Mouse (Mus musculus) left cerebral cortex, postnatal 36 days (tissue): ENCODE data around the gene Gpr1. TPM values are rescaled to one million over a fixed set of nuclear protein-coding genes. Genes with fewer than 3 reads are reported as not detected.
A peak's percentile ranks its signal among the peaks of the same experiment; 100 is the strongest.
"Not testable (repeated sequence)": the region's sequence is repeated elsewhere in the genome, so short reads cannot be mapped to it uniquely, and the experiment has no call there.

Experiments used
- DNase-seq, 2 experiments: peaks; one replicate each; pipeline ENCODE4 v3.0.0; 2021 to 2022; ENCODE audit warnings: low spot score in 2 of 2, mixed read lengths in 1 of 2
- intact Hi-C: fragments of 180-260 bp; cut with DNase I; formaldehyde crosslinking; loops from one replicate; pipeline ENCODE4 v1.15.1; 2025
- total RNA-seq, 2 experiments: library from RNA; stranded (reverse); gene quantifications; 2 replicates each; pipeline ENCODE4 v1.2.3; 2021

Gpr1 gene
- total RNA-seq, 2 experiments from 2014 or later = 0.37 to 0.86 TPM

DNA sequence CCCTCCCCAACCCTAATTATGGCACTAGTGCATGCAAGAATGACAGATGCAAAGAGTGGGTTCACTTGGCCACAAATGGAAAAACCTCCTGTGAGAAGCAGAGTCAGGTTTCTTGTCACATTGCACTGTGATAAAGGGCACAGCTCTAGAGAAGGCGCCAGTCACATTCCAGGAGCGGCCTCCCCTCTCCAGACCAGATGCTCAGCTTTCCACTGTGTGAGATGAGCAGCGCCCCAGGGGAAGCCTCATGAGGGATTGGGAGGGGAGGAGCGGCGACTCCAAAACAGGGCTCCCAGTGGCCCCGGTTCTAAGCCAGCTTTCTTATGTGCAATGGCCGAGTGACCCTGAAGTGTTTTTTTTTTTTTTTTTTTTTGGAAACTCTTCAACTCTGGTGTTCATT is 11.5 kb upstream of the Gpr1 start:
- intact Hi-C loops = no loop called here
- no peak for DNase-seq

GRCm38 (mm10) chr1:63225009-63225408 is 10.7 kb upstream of the Gpr1 start:
- intact Hi-C loops = no loop called here
- DNase-seq = no peak

DNA sequence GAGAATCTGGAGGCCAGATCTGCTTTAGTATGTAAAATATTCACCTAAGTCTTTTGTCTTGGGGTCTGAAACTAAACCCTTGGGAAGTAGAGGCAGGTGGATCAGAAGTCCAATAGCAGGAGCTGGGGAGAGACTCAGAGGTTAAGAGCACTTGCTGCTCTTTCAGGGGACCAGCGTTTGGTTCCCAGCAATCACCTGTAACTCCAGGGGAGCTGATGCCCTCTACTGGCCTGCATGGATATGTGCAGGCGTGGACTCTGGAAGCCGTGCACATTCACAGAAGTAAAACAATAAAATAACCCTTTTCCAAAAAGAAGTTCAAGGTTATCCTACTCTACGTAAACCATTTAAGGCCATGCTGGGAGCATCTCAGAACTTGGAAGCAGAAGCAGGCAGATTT is 4.9 kb upstream of the Gpr1 start:
- intact Hi-C loops = no loop called here

DNA sequence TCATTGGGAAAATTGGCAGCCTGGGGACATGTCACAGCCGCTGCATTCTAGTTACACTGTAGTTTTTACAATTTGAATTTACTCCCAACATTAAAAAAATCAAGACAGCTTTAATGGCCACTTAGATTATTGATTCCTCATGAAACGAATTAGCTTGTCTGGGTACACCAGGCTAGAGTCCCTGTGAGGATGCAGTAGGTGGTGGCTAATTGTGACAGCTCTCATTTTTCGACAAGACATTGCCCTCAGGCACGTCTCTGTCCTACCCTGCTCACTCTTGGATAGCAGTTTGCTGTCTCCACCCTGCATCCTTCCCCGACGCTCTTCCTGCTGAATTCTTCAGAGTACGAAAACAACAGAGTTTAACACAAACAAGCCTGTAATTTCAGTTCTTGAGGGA is 288 bp upstream of the Gpr1 start:
- DNase-seq = no peak
- intact Hi-C loops = no loop called here

More for the DNA sequence above, 4.9 kb upstream of the Gpr1 start:
- no peak for DNase-seq

- intact Hi-C loops = no loop called here
- no peak for DNase-seq
These were observed 669 bp downstream of the Gpr1 start for GRCm38 (mm10) chr1:63213478-63214270.

GRCm38 (mm10) chr1:63209861-63210529 is 4.3 kb downstream of the Gpr1 start:
- DNase-seq = no peak
- intact Hi-C loops = no loop called here

DNA sequence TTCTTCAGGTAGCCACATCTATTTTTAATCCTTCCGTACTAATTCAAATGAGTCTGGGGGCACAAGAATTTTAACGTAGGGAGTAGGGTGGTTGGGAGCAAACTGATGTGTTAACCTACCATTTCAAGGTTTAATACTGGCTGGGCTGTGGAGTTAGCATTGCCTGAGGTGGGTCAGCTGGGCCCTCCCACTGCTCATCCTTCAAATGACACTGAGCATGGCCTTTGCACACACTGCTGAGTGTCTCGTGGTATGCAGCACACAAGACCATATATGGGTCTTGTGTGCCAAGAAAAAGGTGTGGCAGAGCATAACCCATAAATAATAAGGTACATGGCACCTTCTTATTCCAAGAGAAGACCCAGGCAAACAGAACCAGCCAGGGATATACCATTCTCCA is 6.7 kb downstream of the Gpr1 start:
- intact Hi-C loops = no loop called here
- DNase-seq = no peak

DNA sequence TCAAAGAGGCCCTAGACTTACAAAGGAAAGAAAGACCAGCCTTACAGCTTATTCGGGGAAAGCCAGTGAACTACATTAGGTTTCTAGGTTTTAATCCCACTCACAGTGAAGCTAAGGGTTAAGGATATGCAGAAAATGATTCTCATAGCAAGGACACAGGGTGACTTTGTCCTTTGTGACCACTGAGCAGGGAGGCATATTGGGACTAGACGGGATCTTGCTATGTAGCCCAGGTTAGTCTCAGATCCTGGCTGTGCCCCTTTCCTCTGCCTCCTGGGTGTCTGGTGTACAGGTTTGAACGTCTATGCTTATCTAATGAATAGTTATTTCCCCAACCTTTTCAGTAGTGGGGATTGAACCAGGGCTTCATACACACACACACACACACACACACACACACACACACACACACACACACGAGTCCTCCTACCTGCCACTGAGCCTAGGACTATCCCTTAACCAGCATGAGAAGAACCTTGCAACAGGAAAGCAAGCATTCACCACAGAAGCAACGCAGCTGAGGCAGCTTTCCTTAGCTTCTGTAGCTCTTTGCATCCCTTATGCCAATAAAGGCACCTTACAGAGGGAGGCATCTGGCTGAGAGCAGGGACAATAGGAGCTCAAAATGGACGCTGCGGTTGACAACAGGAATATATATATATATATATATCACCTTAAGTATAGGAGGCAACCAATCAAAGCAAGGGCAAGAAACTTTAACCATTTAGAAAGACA is 9.5 kb downstream of the Gpr1 start:
- intact Hi-C loops = no loop called here
- DNase-seq = no peak

DNA sequence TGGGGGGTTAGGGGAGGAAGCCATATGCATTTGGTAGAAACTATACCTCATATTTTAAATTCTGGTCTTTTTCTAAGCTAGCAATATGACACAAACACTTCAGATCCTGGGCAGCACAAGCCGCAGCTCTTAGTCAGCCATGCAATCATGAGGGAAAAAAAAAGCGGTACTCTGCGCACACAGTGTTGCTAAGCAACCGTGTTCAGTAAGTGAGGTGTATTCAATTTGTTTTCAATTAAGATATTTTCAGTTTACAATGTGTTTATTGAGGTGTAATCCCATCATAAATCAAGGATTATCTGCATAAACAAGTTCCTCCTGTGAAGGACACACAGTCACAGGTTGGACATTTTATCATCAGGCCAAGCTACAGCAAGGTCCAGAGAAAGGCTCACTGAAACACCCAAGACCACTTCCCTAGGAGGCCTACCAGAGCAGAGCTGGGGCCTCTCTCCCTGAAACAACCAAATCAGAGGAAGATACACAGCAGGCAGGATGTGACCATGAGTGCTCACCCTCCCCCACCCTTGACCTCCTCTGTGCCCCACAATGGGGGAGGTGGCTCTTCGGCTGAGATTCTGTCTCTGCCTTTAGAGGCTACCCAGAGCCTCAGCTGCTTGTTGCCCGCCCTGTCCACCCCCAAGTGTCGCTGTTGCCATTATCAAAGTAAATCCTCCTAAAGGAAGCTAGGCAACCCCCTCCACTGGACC is 10.2 kb downstream of the Gpr1 start:
- intact Hi-C loops = no loop called here
- peak in 1 of 2 experiments; percentile 16 for DNase-seq

- intact Hi-C loops = no loop called here
- DNase-seq = no peak
These were observed 10.9 kb downstream of the Gpr1 start for GRCm38 (mm10) chr1:63203471-63203870.

GRCm38 (mm10) chr1:63201672-63202071 is 12.7 kb downstream of the Gpr1 start:
- no peak for DNase-seq
- intact Hi-C loops = no loop called here

DNA sequence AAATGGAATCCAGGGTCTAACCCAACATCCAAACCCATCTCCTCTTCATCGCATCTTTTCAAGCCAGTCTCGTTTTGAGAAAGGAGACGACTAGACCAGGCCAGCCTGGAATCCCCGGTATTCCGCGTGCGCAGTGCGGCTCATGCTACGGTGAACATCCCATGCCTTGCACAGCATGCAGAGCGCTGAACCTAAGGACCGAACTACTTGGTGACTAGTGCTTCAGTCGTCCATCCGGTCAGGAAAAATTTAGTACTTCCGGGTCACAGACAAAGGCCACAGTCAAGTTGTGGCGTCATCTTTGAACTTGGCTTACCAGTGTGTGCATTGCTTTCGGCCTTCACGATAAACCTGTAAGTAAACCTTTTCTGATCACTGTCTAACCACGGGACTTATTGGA is 14.0 kb downstream of the Gpr1 start:
- no peak for DNase-seq
- intact Hi-C loops = no loop called here

DNA sequence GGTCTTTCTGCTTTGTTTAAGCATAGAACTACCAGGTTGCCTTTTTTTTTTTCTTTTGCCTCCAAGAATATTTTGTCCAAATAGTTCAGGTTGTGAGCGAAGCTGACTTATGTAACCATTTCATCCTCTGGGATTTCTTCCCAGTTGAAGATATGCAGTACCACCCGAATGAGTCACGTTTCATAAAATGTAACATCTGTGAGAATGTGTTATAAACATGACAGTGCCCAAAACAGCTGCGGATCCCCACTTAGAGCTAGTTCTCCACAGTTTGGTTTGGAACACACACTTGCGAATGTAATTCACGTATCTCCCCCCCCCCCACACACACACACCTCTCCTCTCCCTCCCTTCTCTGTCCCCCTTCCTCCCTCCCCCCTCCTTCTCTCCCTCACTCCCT is 15.0 kb downstream of the Gpr1 start:
- no peak for DNase-seq
- intact Hi-C loops = no loop called here

DNA sequence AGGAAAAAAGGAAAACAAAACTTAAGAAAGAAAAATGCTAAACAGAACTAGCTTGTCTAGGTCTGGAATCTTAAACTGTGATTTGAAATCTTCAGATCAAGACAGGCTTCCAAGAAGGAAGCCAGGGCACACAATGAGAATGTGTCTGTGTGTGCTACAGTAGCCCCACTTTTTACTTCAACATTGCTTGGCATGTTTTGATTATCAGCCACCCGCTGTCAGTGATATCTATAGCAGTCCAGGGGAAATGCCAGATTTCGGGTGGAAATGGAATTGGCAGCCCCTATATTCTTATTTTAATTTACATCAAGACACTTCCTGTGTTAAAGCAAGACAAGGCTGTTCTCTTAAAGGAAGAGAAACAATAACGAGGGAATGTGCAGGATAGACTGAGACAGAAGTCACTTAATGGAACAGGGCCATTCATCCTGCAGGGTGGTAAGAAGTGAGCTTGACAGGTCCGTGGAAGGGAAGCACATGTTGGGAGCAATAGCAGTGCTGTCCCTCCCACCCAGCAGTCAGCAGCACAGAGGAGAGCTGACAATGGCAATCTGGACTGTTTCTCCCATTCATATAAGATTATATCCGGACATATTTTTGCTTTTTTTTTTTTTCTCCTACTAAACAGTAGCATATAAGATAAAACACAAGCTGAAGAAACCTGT is 18.4 kb downstream of the Gpr1 start:
- DNase-seq = no peak
- intact Hi-C loops = no loop called here

DNA sequence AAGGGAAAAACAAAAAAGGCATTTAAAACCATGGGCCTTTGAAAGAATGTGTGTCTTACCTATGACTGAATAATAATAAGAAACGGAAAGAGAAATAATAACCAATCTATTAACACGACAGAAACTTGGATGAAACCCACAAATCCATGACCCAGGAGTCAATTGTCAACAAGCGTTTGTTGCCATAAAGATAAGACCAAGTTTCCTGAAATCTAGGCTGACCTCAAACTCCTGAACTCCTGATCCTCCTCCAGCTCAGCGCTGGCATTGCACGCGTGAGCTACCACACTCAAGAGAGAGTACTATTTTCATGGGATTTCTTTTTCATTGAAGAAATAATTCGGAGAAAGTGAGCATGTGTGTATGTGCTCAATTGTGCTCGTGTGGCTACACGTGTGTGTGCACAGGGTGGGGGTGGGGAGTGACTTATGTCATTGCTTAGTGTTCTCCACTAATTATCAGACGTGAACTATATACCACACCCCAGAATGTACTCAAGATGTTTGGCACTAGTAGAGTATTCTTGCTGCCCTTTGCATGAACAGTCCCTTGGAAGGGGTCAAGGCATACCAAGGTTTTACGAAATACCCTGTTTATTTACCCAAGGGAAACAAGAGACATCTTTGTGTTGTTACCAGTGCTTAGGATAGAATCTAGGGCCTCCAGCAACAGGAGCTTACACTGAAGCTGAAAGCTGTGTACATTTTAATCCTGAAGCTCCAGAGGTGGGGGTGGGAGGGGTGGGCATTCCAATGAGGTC is 21.9 kb downstream of the Gpr1 start:
- intact Hi-C loops = no loop called here

GRCm38 (mm10) chr1:63190851-63191250 is 23.5 kb downstream of the Gpr1 start:
- DNase-seq = no peak
- intact Hi-C loops = no loop called here

More for the DNA sequence above, 21.9 kb downstream of the Gpr1 start:
- DNase-seq = no peak

DNA sequence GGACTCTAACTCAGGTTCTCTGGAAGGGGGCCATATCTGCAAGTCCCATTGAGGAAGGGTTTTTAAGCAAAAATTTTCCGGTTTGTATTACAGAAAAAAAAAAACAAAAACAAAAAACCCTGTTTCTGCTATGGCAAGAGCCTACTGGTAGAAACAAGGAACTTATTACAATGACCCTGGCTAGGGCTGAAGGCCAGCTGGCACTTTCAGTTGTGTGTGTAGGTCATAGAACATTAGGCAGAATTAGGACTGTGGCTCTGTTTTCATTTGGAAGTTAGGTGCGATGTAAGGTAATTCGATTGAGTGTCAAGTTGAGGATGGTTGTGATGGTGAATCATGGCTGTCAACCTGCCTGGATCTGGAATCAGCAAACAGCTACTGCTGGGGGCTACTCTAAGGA is 25.8 kb downstream of the Gpr1 start:
- intact Hi-C loops = no loop called here

DNA sequence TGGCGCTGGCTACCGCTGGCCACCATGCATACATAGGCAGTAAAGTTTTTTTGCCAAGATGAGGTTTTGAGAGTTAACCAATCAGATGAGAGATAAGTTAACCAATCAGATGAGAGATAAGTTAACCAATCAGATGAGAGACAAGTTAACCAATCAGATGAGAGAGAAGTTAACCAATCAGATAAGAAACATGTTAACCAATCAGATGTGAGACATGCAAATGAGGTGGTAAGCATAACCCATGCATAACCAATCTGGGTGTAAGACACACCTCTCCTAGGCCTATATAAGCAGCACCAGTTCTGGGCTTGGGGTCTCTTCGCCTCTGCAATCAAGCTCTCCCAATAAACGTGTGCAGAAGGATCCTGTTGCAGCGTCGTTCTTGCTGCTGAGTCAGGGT is 28.9 kb downstream of the Gpr1 start:
- intact Hi-C loops = not testable (repeated sequence)

More for the DNA sequence above, 25.8 kb downstream of the Gpr1 start:
- no peak for DNase-seq

More for the DNA sequence above, 28.9 kb downstream of the Gpr1 start:
- not testable (repeated sequence) for DNase-seq
